Mouse (Mus musculus) spleen, adult 2 months (tissue): ENCODE data around the gene Orc1.

Source experiments
- CTCF ChIP-seq: fragments of 200-500 bp; IDR thresholded peaks from 2 replicates; pipeline ENCODE4 v1.5.1; 2011; ENCODE audit warnings: mild to moderate bottlenecking, inconsistent platforms; ENCODE audit not compliant: insufficient read depth, insufficient read length, insufficient replicate concordance; ENCODE audit errors: extremely low read depth
- POLR2A ChIP-seq: fragments of 200-500 bp; IDR thresholded peaks from 2 replicates; pipeline ENCODE4 v1.6.1; 2011; ENCODE audit warnings: low read depth, low read length, inconsistent platforms

GRCm38 (mm10) chr4:108629363-108629880 lies 50.2 kb downstream of the Orc1 start:
- TF ChIP-seq CTCF: no peak
- no peak for TF ChIP-seq POLR2A
